Mouse (Mus musculus): ENCODE measurements around the gene L2hgdh. TPM values are rescaled to one million over a fixed set of nuclear protein-coding genes. Genes with fewer than 3 reads are reported as not detected.

Gene L2hgdh
- total RNA-seq (2023), result 1 to 10 TPM; 7.1 to 8.0 TPM

GRCm38 (mm10) chr12:69724711-69725460, at the start of gene L2hgdh, which contains the start of gene Atp5s:
Gene L2hgdh (minus strand): TSS chr12:69724873.
Gene Atp5s (plus strand): TSS chr12:69724950.

DNA sequence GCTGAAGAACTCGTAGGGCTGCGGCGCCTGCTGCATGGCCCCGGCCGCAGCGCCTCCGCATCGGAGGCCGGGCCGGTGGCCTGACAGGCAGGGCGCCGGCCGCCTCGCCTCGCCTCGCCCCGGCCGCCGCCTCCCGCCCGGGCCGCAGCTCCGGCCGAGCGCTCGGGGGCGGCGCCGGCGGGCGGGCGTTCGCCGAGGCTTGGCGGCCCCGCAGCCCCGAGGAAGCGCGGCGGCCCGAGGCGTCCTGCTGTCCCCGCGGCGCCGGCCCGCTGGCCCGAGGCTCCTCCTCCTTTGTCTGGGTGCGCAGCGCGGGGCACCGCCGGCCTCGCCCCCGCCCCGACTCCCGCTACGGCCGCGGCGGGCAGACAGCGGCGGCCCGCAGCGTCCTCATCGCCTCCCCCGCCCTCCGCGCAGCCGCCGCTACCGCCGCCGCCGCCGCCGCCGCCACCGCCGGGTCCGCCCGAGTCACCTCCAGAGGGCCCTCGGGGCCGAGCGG, 43.1 kb downstream of the L2hgdh start, which contains the start of gene Sos2:
Gene Sos2 (minus strand): TSS at position 287 of the 496 bp plus-strand sequence.

Other genes starting within 250 kb of the L2hgdh start
- 10 to 100 TPM; 16.6 to 18.4 TPM for gene Vcpkmt, start 141.8 kb downstream of the L2hgdh start, total RNA-seq (2023)
- 10 to 100 TPM; 33.4 to 37.7 TPM for gene Sos2, start 43.0 kb downstream of the L2hgdh start, total RNA-seq (2023)
- 1 to 10 TPM; 5.1 to 9.7 TPM for gene Atp5s, start 77 bp upstream of the L2hgdh start, total RNA-seq (2023)
- not detected for gene Cdkl1, start 66.4 kb upstream of the L2hgdh start, total RNA-seq (2023)
- 1 to 10 TPM; 1.0 to 1.4 TPM for gene Atl1, start 167.7 kb upstream of the L2hgdh start, total RNA-seq (2023)
- 10 to 100 TPM; 13.0 to 18.3 TPM for gene Map4k5, start 168.3 kb upstream of the L2hgdh start, total RNA-seq (2023)